Mouse (Mus musculus) liver, embryonic 16.5 days (tissue): Measurements from ENCODE around the gene Kpna7. TPM values are rescaled to one million over a fixed set of nuclear protein-coding genes. Genes with fewer than 3 reads are reported as not detected.

Experiments
- ATAC-seq: fragments of 200-750 bp; cut with Nextera tagmentation; 2 replicates; pipeline ENCODE4 v1.8.0; 2017; ENCODE audit warnings: low read depth, mild to moderate bottlenecking, moderate number of reproducible peaks, moderate library complexity
- H3K27ac ChIP-seq: fragments of 300-500 bp; sonication (generic); 2 replicates; pipeline ENCODE4 v1.5.1; 2014; ENCODE audit warnings: mild to moderate bottlenecking, low read length
- H3K27me3 ChIP-seq: fragments of 300-500 bp; sonication (generic); 2 replicates; pipeline ENCODE4 v1.6.1; 2014; ENCODE audit warnings: low read depth, low read length, mixed read lengths; ENCODE audit not compliant: control insufficient read depth, insufficient read depth
- H3K36me3 ChIP-seq: fragments of 300-500 bp; sonication (generic); 2 replicates; pipeline ENCODE4 v1.6.1; 2014; ENCODE audit warnings: mild to moderate bottlenecking; ENCODE audit not compliant: control insufficient read depth, insufficient read depth
- H3K4me1 ChIP-seq: fragments of 300-500 bp; sonication (generic); 2 replicates; pipeline ENCODE4 v1.6.1; 2014; ENCODE audit warnings: low read depth, low read length, mixed read lengths; ENCODE audit not compliant: control insufficient read depth
- H3K4me2 ChIP-seq: fragments of 300-500 bp; sonication (generic); 2 replicates; pipeline ENCODE4 v1.6.1; 2014; ENCODE audit warnings: low read depth, low read length, mixed read lengths
- H3K4me3 ChIP-seq: fragments of 300-500 bp; sonication (generic); 2 replicates; pipeline ENCODE4 v1.5.1; 2014; ENCODE audit warnings: low read depth, mild to moderate bottlenecking, low read length
- H3K9ac ChIP-seq: fragments of 300-500 bp; sonication (generic); 2 replicates; pipeline ENCODE4 v1.6.1; 2014; ENCODE audit warnings: low read depth, low read length
- H3K9me3 ChIP-seq: fragments of 300-500 bp; sonication (generic); replicated peaks from 2 replicates; pipeline ENCODE4 v1.6.1; 2016; ENCODE audit warnings: low read length; ENCODE audit not compliant: control insufficient read depth
- WGBS: fragments of 180-500 bp; shearing (Covaris S2); extraction: QIAGEN DNeasy Blood & Tissue Kit; methylation state at CpG from one replicate; pipeline ENCODE4 v1.1.7; 2014; ENCODE audit not compliant: insufficient replicate concordance; 5-methylcytosine and 5-hydroxymethylcytosine counted together
- polyA plus RNA-seq: library from polyadenylated mRNA; unstranded; fragments of >200 nt; fragmentation: Nextera tagmentation; extraction: Ambion mirVana; gene quantifications from 2 replicates; pipeline ENCODE4 v1.2.1, GENCODE M21; 2015

Gene Kpna7
- polyA plus RNA-seq, 1 experiment from 2014 or later: 0.17 TPM

DNA sequence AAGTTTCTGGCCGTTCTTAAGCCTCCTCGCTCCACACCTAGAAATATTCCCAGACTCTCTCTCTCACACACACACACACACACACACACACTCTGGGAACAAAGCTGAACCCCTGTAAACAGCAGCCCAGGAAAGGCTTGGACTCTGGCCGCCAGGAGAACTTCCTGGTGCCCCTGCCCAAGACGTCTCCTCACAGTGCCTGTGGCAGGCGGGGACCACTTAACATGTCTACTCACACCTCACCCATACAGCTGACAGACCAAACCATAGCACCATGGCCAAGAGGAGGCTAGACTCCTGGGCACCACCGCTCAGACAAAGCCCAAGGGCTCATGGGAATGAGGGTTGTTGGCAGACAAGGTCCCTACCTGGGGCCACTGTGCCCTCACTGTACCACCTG is 140.5 kb downstream of the Kpna7 start:
- ATAC-seq: no peak
- no peak overlapping the region for H3K9ac ChIP-seq
- no peaks in the 10 kb centered on the region for H3K36me3 ChIP-seq
- H3K4me1 ChIP-seq: peaks cover 2% of the 10 kb centered on the region
- H3K4me2 ChIP-seq: no peak overlapping the region
- 68% methylated on average over 6 of the region's 6 CpGs for WGBS
- no peaks in the 10 kb centered on the region for H3K9me3 ChIP-seq
- no peaks in the 10 kb centered on the region for H3K27me3 ChIP-seq
- no peak overlapping the region for H3K27ac ChIP-seq
- no peak overlapping the region for H3K4me3 ChIP-seq

GRCm38 (mm10) chr5:144942431-144942830 is 141.4 kb downstream of the Kpna7 start:
- no peak for ATAC-seq
- Histone ChIP-seq H3K4me2 (no peak overlapping the region), H3K27me3 (no peaks in the 10 kb centered on the region), H3K4me1 (peaks cover 2% of the 10 kb centered on the region), H3K4me3 (no peak overlapping the region), H3K9ac (no peak overlapping the region), H3K36me3 (no peaks in the 10 kb centered on the region), H3K9me3 (no peaks in the 10 kb centered on the region), H3K27ac (no peak overlapping the region)
- WGBS: 59% methylated on average over 9 of the region's 9 CpGs

DNA sequence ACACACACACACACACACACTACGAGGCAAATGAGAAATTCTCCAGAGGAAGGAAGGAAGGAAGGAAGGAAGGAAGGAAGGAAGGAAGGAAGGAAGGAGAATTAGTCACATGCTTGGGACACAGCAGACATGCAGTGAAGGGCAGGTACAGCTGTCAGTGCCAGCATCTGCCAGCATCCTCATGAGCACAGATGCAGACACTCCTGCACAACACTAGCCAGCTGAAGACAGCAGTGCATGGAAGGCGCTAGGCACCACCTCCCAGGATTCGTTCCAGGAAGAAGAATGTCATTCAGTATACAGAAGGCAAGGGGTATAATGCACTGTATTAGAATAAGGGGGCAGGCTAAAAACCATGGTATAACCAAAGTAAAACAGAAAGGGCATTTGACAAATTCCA is 142.9 kb downstream of the Kpna7 start:
- Histone ChIP-seq H3K4me3 (no peak overlapping the region), H3K4me2 (no peak overlapping the region), H3K27ac (no peak overlapping the region), H3K9ac (no peak overlapping the region), H3K4me1 (peaks cover 2% of the 10 kb centered on the region), H3K36me3 (no peaks in the 10 kb centered on the region), H3K9me3 (no peaks in the 10 kb centered on the region), H3K27me3 (no peaks in the 10 kb centered on the region)
- no peak for ATAC-seq
- 52% methylated on average over 3 of the region's 3 CpGs for WGBS

DNA sequence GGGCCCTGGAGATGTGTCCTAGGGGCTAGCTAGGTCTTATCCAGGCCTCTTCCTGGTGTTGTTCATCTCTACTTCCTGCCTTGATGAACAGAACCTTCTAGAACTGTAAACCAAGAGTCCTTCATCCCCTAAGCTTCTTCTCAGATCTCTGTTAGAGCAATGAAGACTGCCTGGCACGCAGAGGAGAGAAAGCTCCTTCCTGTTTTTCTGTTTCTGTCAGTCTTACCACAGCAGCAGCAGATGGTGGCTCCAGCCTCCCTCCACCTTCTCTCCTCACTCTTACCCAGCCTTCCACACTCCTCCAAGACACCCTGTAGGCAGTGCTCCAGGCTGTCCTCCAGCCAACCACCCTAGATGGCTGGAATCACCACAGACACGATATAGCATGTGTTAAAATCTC is 146.5 kb downstream of the Kpna7 start:
- 27% methylated on average over 2 of the region's 2 CpGs for WGBS

More for the DNA sequence above, 146.5 kb downstream of the Kpna7 start:
- H3K9ac ChIP-seq: no peak overlapping the region
- H3K27me3 ChIP-seq: no peaks in the 10 kb centered on the region
- H3K9me3 ChIP-seq: no peaks in the 10 kb centered on the region
- H3K4me3 ChIP-seq: no peak overlapping the region
- H3K27ac ChIP-seq: no peak overlapping the region
- H3K4me2 ChIP-seq: no peak overlapping the region
- no peaks in the 10 kb centered on the region for H3K4me1 ChIP-seq
- no peak for ATAC-seq
- H3K36me3 ChIP-seq: no peaks in the 10 kb centered on the region

Other genes with a start within 250 kb of the Kpna7 start
- gene Smurf1, start 118.2 kb downstream of the Kpna7 start, polyA plus RNA-seq: 1.1 and 1.4 TPM in 2 replicates
- gene Gm4871, start 51.3 kb downstream of the Kpna7 start, polyA plus RNA-seq: not detected in 2 replicates
- not detected in 2 replicates for gene 1700018F24Rik, start 41.0 kb downstream of the Kpna7 start, polyA plus RNA-seq
- gene Arpc1a, start 200 bp downstream of the Kpna7 start, polyA plus RNA-seq: 52.2 and 52.3 TPM in 2 replicates
- 164 and 166 TPM in 2 replicates for gene Arpc1b, start 30.2 kb upstream of the Kpna7 start, polyA plus RNA-seq
- 33.6 and 36.3 TPM in 2 replicates for gene Pdap1, start 56.2 kb upstream of the Kpna7 start, polyA plus RNA-seq
- 111 and 125 TPM in 2 replicates for gene Bud31, start 56.3 kb upstream of the Kpna7 start, polyA plus RNA-seq
- 7.3 and 7.8 TPM in 2 replicates for gene Ptcd1, start 83.1 kb upstream of the Kpna7 start, polyA plus RNA-seq
- 22.7 and 24.0 TPM in 2 replicates for gene Cpsf4, start 83.2 kb upstream of the Kpna7 start, polyA plus RNA-seq
- 454 and 484 TPM in 2 replicates for gene Atp5j2, start 108.0 kb upstream of the Kpna7 start, polyA plus RNA-seq
- 6.9 and 7.9 TPM in 2 replicates for gene Zkscan14, start 117.8 kb upstream of the Kpna7 start, polyA plus RNA-seq
- gene Zkscan5, start 120.5 kb upstream of the Kpna7 start, polyA plus RNA-seq: 3.8 and 4.3 TPM in 2 replicates
- gene Zfp655, start 147.7 kb upstream of the Kpna7 start, polyA plus RNA-seq: 18.8 and 19.3 TPM in 2 replicates
- 0.14 and 0.22 TPM in 2 replicates for gene Zscan25, start 196.5 kb upstream of the Kpna7 start, polyA plus RNA-seq